Mouse (Mus musculus) kidney, embryonic 14.5 days (tissue): ENCODE data around the gene Rubcnl. TPM values are rescaled to one million over a fixed set of nuclear protein-coding genes. Genes with fewer than 3 reads are reported as not detected.

Experiments
- ATAC-seq: fragments of 200-750 bp; cut with Nextera tagmentation; 2 replicates; pipeline ENCODE4 v1.8.0; 2017; ENCODE audit warnings: moderate number of reproducible peaks, mild to moderate bottlenecking, moderate TSS enrichment, moderate library complexity; ENCODE audit not compliant: low FRiP score, low TSS enrichment
- H3K27ac ChIP-seq: fragments of 300-500 bp; sonication (generic); 2 replicates; pipeline ENCODE4 v1.5.1; 2014; ENCODE audit warnings: low read depth, mild to moderate bottlenecking, low read length, moderate library complexity, mixed read lengths
- H3K27me3 ChIP-seq: fragments of 300-500 bp; sonication (generic); 2 replicates; pipeline ENCODE4 v1.6.1; 2014; ENCODE audit warnings: mild to moderate bottlenecking, low read length; ENCODE audit not compliant: control insufficient read depth, insufficient read depth
- H3K36me3 ChIP-seq: fragments of 300-500 bp; sonication (generic); 2 replicates; pipeline ENCODE4 v1.6.1; 2014; ENCODE audit warnings: low read length, mixed read lengths; ENCODE audit not compliant: control insufficient read depth, insufficient read depth
- H3K4me1 ChIP-seq: fragments of 300-500 bp; sonication (generic); 2 replicates; pipeline ENCODE4 v1.6.1; 2014; ENCODE audit warnings: low read length, mixed read lengths; ENCODE audit not compliant: control insufficient read depth, insufficient read depth
- H3K4me2 ChIP-seq: fragments of 300-500 bp; sonication (generic); replicated peaks from 2 replicates; pipeline ENCODE4 v1.6.1; 2014; ENCODE audit warnings: low read depth, mild to moderate bottlenecking, low read length
- H3K4me3 ChIP-seq: fragments of 300-500 bp; sonication (generic); 2 replicates; pipeline ENCODE4 v1.5.1; 2014; ENCODE audit warnings: mild to moderate bottlenecking, low read length
- H3K9ac ChIP-seq: fragments of 300-500 bp; sonication (generic); 2 replicates; pipeline ENCODE4 v1.6.1; 2014; ENCODE audit warnings: low read depth, mild to moderate bottlenecking, low read length, moderate library complexity
- H3K9me3 ChIP-seq: fragments of 300-500 bp; sonication (generic); 2 replicates; pipeline ENCODE4 v1.6.1; 2016; ENCODE audit warnings: low read length; ENCODE audit not compliant: control insufficient read depth
- WGBS: fragments of 180-500 bp; shearing (Covaris S2); extraction: QIAGEN DNeasy Blood & Tissue Kit; methylation state at CpG from one replicate; pipeline ENCODE4 v1.1.7; 2014; 5-methylcytosine and 5-hydroxymethylcytosine counted together
- polyA plus RNA-seq: library from polyadenylated mRNA; unstranded; fragments of >200 nt; fragmentation: Nextera tagmentation; extraction: Ambion mirVana; gene quantifications from 2 replicates; pipeline ENCODE4 v1.2.1, GENCODE M21; 2014

The Rubcnl gene
- polyA plus RNA-seq, 1 experiment from 2014 or later, result 0.34 TPM

GRCm38 (mm10) chr14:75024793-75025710, 9.2 kb downstream of the Rubcnl start:
- WGBS, result 73% methylated on average over 8 of the region's 8 CpGs
- Histone ChIP-seq H3K9ac (no peak overlapping the region), H3K36me3 (no peaks in the 10 kb centered on the region), H3K27ac (no peak overlapping the region), H3K4me2 (no peak overlapping the region), H3K27me3 (no peaks in the 10 kb centered on the region), H3K4me1 (no peaks in the 10 kb centered on the region), H3K4me3 (no peak overlapping the region), H3K9me3 (no peaks in the 10 kb centered on the region)
- no peak for ATAC-seq

- no peak for ATAC-seq
- Histone ChIP-seq H3K9me3 (no peaks in the 10 kb centered on the region), H3K4me2 (no peak overlapping the region), H3K27ac (no peak overlapping the region), H3K27me3 (no peaks in the 10 kb centered on the region), H3K36me3 (no peaks in the 10 kb centered on the region), H3K4me3 (no peak overlapping the region), H3K9ac (no peak overlapping the region), H3K4me1 (no peaks in the 10 kb centered on the region)
- WGBS, result 86% methylated on average over 7 of the region's 7 CpGs
Measured at GRCm38 (mm10) chr14:75030764-75031163, 14.9 kb downstream of the Rubcnl start.

- no peak overlapping the region for H3K4me2 ChIP-seq
- 78% methylated on average over 9 of the region's 9 CpGs for WGBS
- no peak overlapping the region for H3K9ac ChIP-seq
- H3K4me3 ChIP-seq, result no peak overlapping the region
- H3K36me3 ChIP-seq, result no peaks in the 10 kb centered on the region
- no peaks in the 10 kb centered on the region for H3K9me3 ChIP-seq
- no peak for ATAC-seq
- no peaks in the 10 kb centered on the region for H3K27me3 ChIP-seq
- H3K4me1 ChIP-seq, result no peaks in the 10 kb centered on the region
- no peak overlapping the region for H3K27ac ChIP-seq
Measured at GRCm38 (mm10) chr14:75031999-75032575, 16.3 kb downstream of the Rubcnl start.

- no peak overlapping the region for H3K9ac ChIP-seq
- no peaks in the 10 kb centered on the region for H3K9me3 ChIP-seq
- H3K4me1 ChIP-seq, result no peaks in the 10 kb centered on the region
- H3K36me3 ChIP-seq, result no peaks in the 10 kb centered on the region
- WGBS, result 80% methylated on average over 4 of the region's 4 CpGs
- ATAC-seq, result no peak
- H3K4me2 ChIP-seq, result no peak overlapping the region
- H3K27me3 ChIP-seq, result no peaks in the 10 kb centered on the region
- no peak overlapping the region for H3K27ac ChIP-seq
- H3K4me3 ChIP-seq, result no peak overlapping the region
Measured at GRCm38 (mm10) chr14:75032742-75033141, 16.9 kb downstream of the Rubcnl start.

- H3K4me1 ChIP-seq, result no peaks in the 10 kb centered on the region
- H3K9ac ChIP-seq, result no peak overlapping the region
- no peaks in the 10 kb centered on the region for H3K27me3 ChIP-seq
- H3K27ac ChIP-seq, result no peak overlapping the region
- ATAC-seq, result no peak
- H3K9me3 ChIP-seq, result no peaks in the 10 kb centered on the region
- H3K4me3 ChIP-seq, result no peak overlapping the region
- H3K36me3 ChIP-seq, result no peaks in the 10 kb centered on the region
- 86% methylated on average over 3 of the region's 3 CpGs for WGBS
- no peak overlapping the region for H3K4me2 ChIP-seq
Measured at GRCm38 (mm10) chr14:75034240-75034639, 18.4 kb downstream of the Rubcnl start.

- H3K4me1 ChIP-seq, result no peaks in the 10 kb centered on the region
- no peak overlapping the region for H3K9ac ChIP-seq
- no peak overlapping the region for H3K27ac ChIP-seq
- H3K27me3 ChIP-seq, result no peaks in the 10 kb centered on the region
- no peaks in the 10 kb centered on the region for H3K9me3 ChIP-seq
- ATAC-seq, result peak; percentile 35; the same call in 1 of the 2 replicates
- WGBS, result 63% methylated on average over 11 of the region's 11 CpGs
- no peak overlapping the region for H3K4me2 ChIP-seq
- no peak overlapping the region for H3K4me3 ChIP-seq
- H3K36me3 ChIP-seq, result no peaks in the 10 kb centered on the region
Measured at GRCm38 (mm10) chr14:75035431-75035830, 19.6 kb downstream of the Rubcnl start.

- Histone ChIP-seq H3K27me3 (no peaks in the 10 kb centered on the region), H3K4me1 (no peaks in the 10 kb centered on the region), H3K4me2 (no peak overlapping the region), H3K4me3 (no peak overlapping the region), H3K9ac (no peak overlapping the region), H3K27ac (no peak overlapping the region), H3K36me3 (no peaks in the 10 kb centered on the region), H3K9me3 (no peaks in the 10 kb centered on the region)
- ATAC-seq, result no peak
- 65% methylated on average over 7 of the region's 7 CpGs for whole genome bisulfite sequencing
Measured at GRCm38 (mm10) chr14:75045184-75045583, 29.4 kb downstream of the Rubcnl start.

- no peak overlapping the region for H3K4me2 ChIP-seq
- no peaks in the 10 kb centered on the region for H3K27me3 ChIP-seq
- no peaks in the 10 kb centered on the region for H3K4me1 ChIP-seq
- H3K27ac ChIP-seq, result no peak overlapping the region
- H3K4me3 ChIP-seq, result no peak overlapping the region
- WGBS, result 74% methylated on average over 8 of the region's 8 CpGs
- ATAC-seq, result no peak
- H3K36me3 ChIP-seq, result no peaks in the 10 kb centered on the region
- H3K9me3 ChIP-seq, result no peaks in the 10 kb centered on the region
- no peak overlapping the region for H3K9ac ChIP-seq
Measured at GRCm38 (mm10) chr14:75052451-75052850, 36.6 kb downstream of the Rubcnl start.
